Mouse (Mus musculus) lung, postnatal 0 days (tissue): ENCODE measurements around the gene Il20rb.

Source experiments
- CTCF ChIP-seq: IDR thresholded peaks from 2 replicates; pipeline ENCODE4 v1.5.1; 2016; ENCODE audit warnings: antibody characterized with exemption, mild to moderate bottlenecking
- EP300 ChIP-seq: IDR thresholded peaks from 2 replicates; pipeline ENCODE4 v1.6.1; 2016; ENCODE audit warnings: antibody characterized with exemption, mild to moderate bottlenecking, control low read depth

DNA sequence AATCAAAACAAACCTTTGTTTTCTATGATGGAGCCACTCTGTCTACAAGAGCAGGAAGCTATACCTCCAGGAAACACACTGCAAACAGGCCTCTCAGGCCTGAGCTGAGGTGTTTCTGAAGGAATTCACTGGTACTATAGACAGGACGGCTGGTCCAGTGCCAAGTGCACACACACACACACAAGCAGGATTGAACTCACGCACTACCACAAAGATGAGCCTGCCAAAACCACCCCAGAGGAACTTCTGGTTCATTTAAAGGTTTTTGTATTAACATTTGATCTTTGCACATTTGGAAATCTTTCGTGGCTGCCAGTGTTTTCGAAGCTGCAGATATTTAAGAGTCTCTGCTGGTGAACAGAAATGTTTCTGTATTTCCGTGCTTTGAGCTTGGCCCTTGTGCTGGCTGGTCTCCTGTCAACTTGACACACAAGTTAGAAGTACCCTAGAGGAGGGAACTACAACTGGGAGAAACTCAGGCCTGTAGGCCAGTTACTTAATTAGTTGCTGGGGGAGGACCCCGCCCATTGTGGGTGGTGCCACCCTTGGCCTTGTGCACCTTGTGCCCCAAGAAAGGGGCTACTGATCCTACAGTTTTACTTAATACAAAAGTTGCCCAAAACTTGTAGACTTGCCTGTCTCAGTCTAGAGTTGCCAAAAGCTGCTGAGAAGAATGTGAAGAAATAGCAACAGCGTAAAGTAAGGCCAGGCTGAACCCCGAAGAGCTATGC is 49.6 kb downstream of the Il20rb start:
- TF ChIP-seq CTCF, result no peak
- no peak for TF ChIP-seq EP300
